Mouse (Mus musculus) cerebellum, postnatal 14 days (tissue): Measurements from ENCODE around the gene Adgre5.
A peak's percentile ranks its signal among the peaks of the same experiment; 100 is the strongest.

Source experiments
- DNase-seq, 2 experiments: peaks; one replicate each; pipeline ENCODE4 v3.0.0; 2021; ENCODE audit warnings: mixed read lengths in 2 of 2

Gene Adgre5

GRCm38 (mm10) chr8:83740976-83741741, at the start of gene Adgre5:
TSS of gene Adgre5 (minus strand) at chr8:83741326.
- peak in 1 of 2 experiments; percentile 25 for DNase-seq

- DNase-seq: no peak
Observed at GRCm38 (mm10) chr8:83789826-83790225, 48.7 kb upstream of the Adgre5 start.

- DNase-seq: no peak
Observed at GRCm38 (mm10) chr8:83785046-83785445, 43.9 kb upstream of the Adgre5 start.

- DNase-seq: peak; percentile 95 to 97
Observed at GRCm38 (mm10) chr8:83782832-83783558, 41.9 kb upstream of the Adgre5 start.

GRCm38 (mm10) chr8:83779610-83780009, 38.5 kb upstream of the Adgre5 start:
- DNase-seq: no peak

GRCm38 (mm10) chr8:83778051-83778450, 36.9 kb upstream of the Adgre5 start:
- no peak for DNase-seq

GRCm38 (mm10) chr8:83776632-83777031, 35.5 kb upstream of the Adgre5 start:
- DNase-seq: no peak

GRCm38 (mm10) chr8:83774221-83774620, 33.1 kb upstream of the Adgre5 start:
- no peak for DNase-seq

GRCm38 (mm10) chr8:83773452-83773846, 32.3 kb upstream of the Adgre5 start:
- no peak for DNase-seq

GRCm38 (mm10) chr8:83772701-83773451, 31.8 kb upstream of the Adgre5 start:
- peak; percentile 52 to 58 for DNase-seq

GRCm38 (mm10) chr8:83771791-83772190, 30.7 kb upstream of the Adgre5 start:
- DNase-seq: no peak

GRCm38 (mm10) chr8:83770669-83771068, 29.5 kb upstream of the Adgre5 start:
- no peak for DNase-seq

GRCm38 (mm10) chr8:83769720-83770119, 28.6 kb upstream of the Adgre5 start:
- DNase-seq: no peak

GRCm38 (mm10) chr8:83768526-83768925, 27.4 kb upstream of the Adgre5 start:
- DNase-seq: no peak

GRCm38 (mm10) chr8:83767442-83767841, 26.3 kb upstream of the Adgre5 start:
- no peak for DNase-seq

- no peak for DNase-seq
Observed at GRCm38 (mm10) chr8:83765663-83766062, 24.5 kb upstream of the Adgre5 start.

- no peak for DNase-seq
Observed at GRCm38 (mm10) chr8:83764717-83765116, 23.6 kb upstream of the Adgre5 start.

GRCm38 (mm10) chr8:83764116-83764515, 23.0 kb upstream of the Adgre5 start:
- peak; percentile 59 to 72 for DNase-seq

GRCm38 (mm10) chr8:83759231-83759759, 18.2 kb upstream of the Adgre5 start:
- no peak for DNase-seq

- DNase-seq: no peak
Observed at GRCm38 (mm10) chr8:83758298-83758697, 17.2 kb upstream of the Adgre5 start.

GRCm38 (mm10) chr8:83757084-83757607, 16.0 kb upstream of the Adgre5 start:
- no peak for DNase-seq

GRCm38 (mm10) chr8:83756273-83756672, 15.1 kb upstream of the Adgre5 start:
- DNase-seq: peak in 1 of 2 experiments; percentile 53

- no peak for DNase-seq
Observed at GRCm38 (mm10) chr8:83754149-83754548, 13.0 kb upstream of the Adgre5 start.
